Mouse (Mus musculus): Measurements from ENCODE around the gene Thoc5. TPM values are rescaled to one million over a fixed set of nuclear protein-coding genes. Genes with fewer than 3 reads are reported as not detected.

Gene Thoc5
- polyA plus RNA-seq, 1 experiment from 2014 or later: 43.4 TPM

DNA sequence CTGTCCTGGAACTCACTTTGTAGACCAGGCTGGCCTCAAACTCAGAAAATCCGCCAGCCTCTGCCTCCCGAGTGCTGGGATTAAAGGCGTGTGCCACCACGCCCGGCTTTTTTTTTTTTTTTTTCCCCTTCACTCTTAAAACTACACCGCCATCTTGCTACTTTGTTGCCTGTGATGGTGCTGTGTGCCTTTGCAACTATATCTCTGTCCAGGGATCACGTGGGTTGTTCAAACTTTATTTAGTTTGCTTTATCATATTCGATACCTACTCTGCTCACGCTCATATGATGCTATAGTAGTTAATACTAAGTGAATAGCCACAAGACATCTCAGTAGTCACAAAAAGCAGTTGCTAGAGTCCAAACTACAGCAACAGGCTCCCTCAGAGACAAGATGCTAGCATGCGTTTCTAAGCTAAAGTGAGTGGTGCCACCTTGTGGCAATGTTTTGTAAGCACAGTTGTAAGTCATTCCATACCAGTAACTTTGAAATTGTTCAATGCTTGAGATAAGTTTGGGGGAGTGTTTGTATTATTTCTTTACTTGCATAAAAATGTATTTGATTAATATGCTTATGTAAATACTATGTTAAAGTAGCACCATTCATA is 29.4 kb upstream of the Thoc5 start:
- 47% methylated on average over 9 of the region's 10 CpGs for WGBS
- Histone ChIP-seq H3K4me2 (no peak overlapping the region), H3K36me3 (no peaks in the 10 kb centered on the region), H3K27ac (replicated peaks) (no peak overlapping the region), H3K4me3 (replicated peaks) (no peak overlapping the region), H3K27me3 (replicated peaks) (no peaks in the 10 kb centered on the region), H3K9me3 (replicated peaks) (no peaks in the 10 kb centered on the region), H3K9ac (replicated peaks) (no peak overlapping the region), H3K4me1 (no peaks in the 10 kb centered on the region)
- no peak for ATAC-seq (ENCODE audit: low FRiP score)

DNA sequence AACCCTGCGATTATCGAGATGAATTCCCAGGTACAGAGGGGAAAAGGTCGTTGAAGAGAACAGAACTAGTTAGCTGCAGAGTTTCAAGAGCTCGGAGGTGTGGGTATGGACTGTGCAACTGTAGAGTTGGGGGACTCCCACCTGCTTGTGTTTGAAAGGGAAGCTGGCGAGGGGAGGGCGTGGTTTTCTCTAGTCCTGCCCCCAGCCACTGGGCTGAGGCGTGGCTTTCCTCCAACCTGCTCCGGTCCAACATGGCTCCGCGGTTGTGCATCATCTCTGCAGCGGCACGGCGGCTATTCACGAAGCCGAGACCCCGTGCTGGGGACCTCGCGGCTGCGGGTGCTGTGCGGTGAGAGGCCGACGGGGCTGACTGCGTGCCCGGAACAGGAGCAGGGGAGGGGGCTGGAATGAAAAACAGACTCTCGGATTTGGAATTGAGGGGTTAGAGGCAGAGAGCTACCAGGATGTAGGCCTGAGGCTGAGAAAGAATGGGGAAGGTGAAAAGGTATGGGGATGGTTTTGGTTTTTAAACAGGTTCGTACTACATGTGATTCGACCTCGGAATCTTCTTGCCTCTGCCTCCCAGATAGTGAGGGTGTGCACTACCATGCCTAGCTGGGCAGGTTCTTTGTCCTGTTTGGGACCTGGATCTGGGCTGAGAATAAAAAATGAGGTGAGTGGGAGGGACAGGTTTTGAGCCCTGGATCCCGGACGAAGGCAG is 21.2 kb upstream of the Thoc5 start, which contains the start of gene Nipsnap1:
Nipsnap1 (plus strand) TSS at position 197 of the 721 bp plus-strand sequence.
- H3K4me1 ChIP-seq: peaks cover 20% of the 10 kb centered on the region
- no peaks in the 10 kb centered on the region for H3K27me3 ChIP-seq (replicated peaks)
- under 1% methylated on average over 30 of the region's 30 CpGs for WGBS
- peak within 1 kb of the TSS; percentile 91 for H3K9ac ChIP-seq (replicated peaks)
- H3K27ac ChIP-seq (replicated peaks): peak within 1 kb of the TSS; percentile 82
- peak within 1 kb of the TSS; percentile 79 for H3K4me2 ChIP-seq
- H3K9me3 ChIP-seq (replicated peaks): no peaks in the 10 kb centered on the region
- H3K4me3 ChIP-seq (replicated peaks): peak within 1 kb of the TSS; percentile 87
- ATAC-seq (ENCODE audit: low FRiP score): peak; percentile 96
- H3K36me3 ChIP-seq: peaks cover 6% of the 10 kb centered on the region; the same call in 1 of the 2 replicates

DNA sequence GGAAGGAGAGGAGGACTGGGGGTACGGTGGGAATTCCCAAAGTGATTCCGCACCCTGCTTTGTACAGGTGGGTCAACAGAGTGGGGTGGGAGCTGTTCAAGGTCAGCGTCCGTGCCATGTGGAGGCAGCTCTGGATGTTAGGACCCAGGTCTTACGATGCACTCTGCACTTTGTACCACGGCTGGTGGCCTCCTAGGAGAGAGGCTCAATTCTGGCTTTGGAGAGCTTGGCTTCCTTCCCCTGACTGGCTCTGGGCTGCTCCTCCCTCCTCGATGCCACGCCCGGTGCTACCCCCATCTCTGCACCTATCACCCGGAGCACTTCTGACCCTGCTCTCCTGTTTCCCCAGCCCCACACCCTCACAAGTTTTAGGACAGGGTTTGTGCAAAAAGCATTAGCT is 20.6 kb upstream of the Thoc5 start:
- Histone ChIP-seq H3K4me2 (peak overlapping the region; percentile 79), H3K36me3 (peaks cover 6% of the 10 kb centered on the region; the same call in 1 of the 2 replicates), H3K4me3 (replicated peaks) (peak overlapping the region; percentile 87), H3K27me3 (replicated peaks) (no peaks in the 10 kb centered on the region), H3K9ac (replicated peaks) (peak overlapping the region; percentile 91), H3K27ac (replicated peaks) (peak overlapping the region; percentile 82), H3K4me1 (peaks cover 20% of the 10 kb centered on the region), H3K9me3 (replicated peaks) (no peaks in the 10 kb centered on the region)
- peak; percentile 38 for ATAC-seq (ENCODE audit: low FRiP score)
- WGBS: 8% methylated on average over 10 of the region's 10 CpGs

DNA sequence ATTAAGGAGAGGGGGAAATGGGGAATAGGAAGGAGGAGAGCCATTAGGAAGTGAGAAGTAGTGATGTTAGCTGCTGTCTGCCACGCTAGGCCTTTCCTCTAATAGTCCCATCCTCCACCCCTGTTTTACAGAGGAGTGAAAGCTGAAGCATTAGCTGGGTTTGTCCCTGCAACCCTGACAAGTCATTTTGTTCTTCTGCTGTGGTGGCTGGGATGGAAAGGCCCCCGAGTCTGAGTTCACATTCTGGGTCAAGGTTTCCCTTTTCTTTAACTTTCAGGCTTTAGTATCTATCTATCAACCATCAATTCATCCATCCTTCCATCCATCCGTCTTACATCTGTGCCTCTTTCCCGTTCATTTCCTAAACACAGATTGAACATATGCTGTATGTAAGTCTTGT is 14.0 kb upstream of the Thoc5 start:
- Histone ChIP-seq H3K4me3 (replicated peaks) (no peak overlapping the region), H3K9ac (replicated peaks) (no peak overlapping the region), H3K36me3 (peaks cover 22% of the 10 kb centered on the region), H3K4me2 (no peak overlapping the region), H3K9me3 (replicated peaks) (no peaks in the 10 kb centered on the region), H3K27me3 (replicated peaks) (no peaks in the 10 kb centered on the region), H3K27ac (replicated peaks) (no peak overlapping the region), H3K4me1 (0 out of 2 replicates have a peak, but pooled peaks cover 6% of the 10 kb centered on the region)
- WGBS: 87% methylated on average over 4 of the region's 4 CpGs
- ATAC-seq (ENCODE audit: low FRiP score): no peak

DNA sequence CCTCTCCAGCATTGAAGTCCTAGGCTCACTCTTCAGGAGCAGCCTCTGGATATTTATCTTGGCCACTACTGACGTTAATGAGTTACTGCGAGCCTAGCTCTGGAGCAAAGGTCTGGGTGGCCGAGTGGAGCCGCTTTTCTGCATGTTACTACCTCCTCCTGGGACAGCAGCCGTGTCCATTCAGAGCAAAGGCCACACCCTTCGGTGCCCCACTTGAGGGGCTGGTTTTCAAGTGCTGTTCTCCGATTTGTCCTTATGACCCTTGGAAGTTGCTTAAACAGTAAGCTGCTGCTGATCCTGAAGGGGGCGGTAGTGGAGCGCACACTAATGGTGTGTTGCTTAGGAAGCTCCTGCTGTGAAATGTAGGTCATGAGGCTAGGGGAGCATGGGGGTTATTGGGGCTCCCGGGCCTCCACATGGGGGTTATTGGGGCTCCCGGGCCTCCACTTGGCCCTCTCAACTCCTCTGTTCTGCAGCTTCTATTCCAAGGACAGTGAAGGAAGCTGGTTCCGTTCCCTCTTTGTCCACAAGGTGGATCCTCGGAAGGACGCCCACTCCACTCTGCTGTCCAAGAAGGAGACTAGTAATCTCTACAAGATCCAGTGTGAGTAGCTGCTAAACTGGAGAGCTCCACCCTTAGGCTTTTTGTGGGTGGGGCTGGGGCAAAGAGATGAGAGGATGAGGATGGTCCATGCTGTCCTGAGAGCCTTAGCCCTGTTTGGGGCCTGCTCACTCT is 12.1 kb upstream of the Thoc5 start:
- Histone ChIP-seq H3K9me3 (replicated peaks) (no peaks in the 10 kb centered on the region), H3K9ac (replicated peaks) (no peak overlapping the region), H3K36me3 (peaks cover 24% of the 10 kb centered on the region), H3K4me1 (0 out of 2 replicates have a peak, but pooled peaks cover 6% of the 10 kb centered on the region), H3K4me2 (no peak overlapping the region), H3K27me3 (replicated peaks) (no peaks in the 10 kb centered on the region), H3K4me3 (replicated peaks) (no peak overlapping the region), H3K27ac (replicated peaks) (no peak overlapping the region)
- 41% methylated on average over 14 of the region's 14 CpGs for WGBS
- ATAC-seq (ENCODE audit: low FRiP score): no peak

DNA sequence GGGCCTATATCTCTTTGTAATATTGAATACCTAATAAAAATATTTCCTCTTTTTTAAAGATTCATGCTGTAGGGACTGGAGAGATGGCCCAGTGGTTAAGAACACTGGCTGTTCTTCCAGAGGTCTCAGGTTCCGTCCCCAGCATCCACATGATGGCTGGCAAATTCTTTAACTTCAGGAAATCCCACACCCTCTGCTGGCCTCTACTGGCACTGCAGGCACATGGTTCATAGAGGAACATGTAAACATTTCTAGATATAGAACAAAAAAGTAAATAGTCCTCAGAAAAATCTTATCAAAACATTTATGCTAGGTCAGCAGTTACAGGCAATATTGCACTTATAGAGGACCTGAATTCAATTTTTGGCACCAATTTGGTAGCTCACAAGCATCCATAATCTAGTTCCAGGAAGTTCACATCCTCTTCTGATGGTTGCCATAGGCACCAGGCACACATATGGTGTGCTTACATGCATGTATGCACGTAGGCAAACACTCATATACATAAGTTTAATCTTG is 9.7 kb upstream of the Thoc5 start:
- Histone ChIP-seq H3K4me1 (0 out of 2 replicates have a peak, but pooled peaks cover 6% of the 10 kb centered on the region), H3K4me3 (replicated peaks) (no peak overlapping the region), H3K27me3 (replicated peaks) (no peaks in the 10 kb centered on the region), H3K27ac (replicated peaks) (no peak overlapping the region), H3K4me2 (no peak overlapping the region), H3K9ac (replicated peaks) (no peak overlapping the region), H3K9me3 (replicated peaks) (no peaks in the 10 kb centered on the region), H3K36me3 (peaks cover 48% of the 10 kb centered on the region)
- no peak for ATAC-seq (ENCODE audit: low FRiP score)
- 68% methylated on average over 2 of the region's 2 CpGs for WGBS

DNA sequence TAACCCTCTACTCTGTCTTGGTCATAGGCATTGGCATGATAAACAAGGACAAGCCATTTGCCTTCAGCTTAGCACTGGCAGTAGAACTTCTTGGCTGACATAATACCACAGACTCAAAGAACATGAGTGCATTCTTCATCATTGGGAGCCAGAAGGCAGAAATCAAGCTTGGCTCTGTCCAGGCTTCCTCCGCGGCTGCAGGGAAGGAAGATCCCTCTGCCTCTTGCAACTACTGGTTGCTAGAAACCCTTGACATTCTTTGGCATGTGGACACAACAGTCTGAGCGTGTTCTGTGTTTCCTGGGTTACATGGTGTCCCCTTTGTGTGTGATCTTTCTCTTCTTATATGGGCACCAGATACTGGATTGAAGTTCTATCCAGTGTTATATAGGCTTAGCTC is 8.1 kb upstream of the Thoc5 start:
- no peak for ATAC-seq (ENCODE audit: low FRiP score)
- Histone ChIP-seq H3K27me3 (replicated peaks) (no peaks in the 10 kb centered on the region), H3K27ac (replicated peaks) (no peak overlapping the region), H3K9ac (replicated peaks) (no peak overlapping the region), H3K36me3 (peaks cover 60% of the 10 kb centered on the region), H3K4me1 (0 out of 2 replicates have a peak, but pooled peaks cover 6% of the 10 kb centered on the region), H3K4me2 (no peak overlapping the region), H3K4me3 (replicated peaks) (no peak overlapping the region), H3K9me3 (replicated peaks) (no peaks in the 10 kb centered on the region)
- 92% methylated on average over 3 of the region's 3 CpGs for WGBS

DNA sequence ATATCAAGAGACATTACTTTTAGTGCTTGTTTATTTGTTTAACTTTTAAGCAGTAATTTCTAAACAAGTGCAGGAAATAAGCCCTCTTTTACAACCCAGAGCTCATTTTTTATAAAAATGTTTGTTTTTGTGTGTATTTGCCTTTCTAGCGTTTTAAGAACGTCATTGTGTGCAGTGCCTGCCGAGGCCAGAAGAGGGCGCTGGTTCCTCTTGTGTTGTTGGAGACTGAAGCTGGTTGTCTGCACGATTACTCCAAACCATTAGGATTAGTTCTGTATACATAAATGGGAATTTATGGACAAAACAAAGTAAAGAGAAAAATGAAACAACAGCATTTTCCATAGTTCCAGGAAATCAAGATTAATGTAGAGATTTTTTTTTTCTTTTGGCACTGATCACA is 5.3 kb downstream of the Thoc5 start:
- peaks cover 48% of the 10 kb centered on the region for H3K36me3 ChIP-seq

DNA sequence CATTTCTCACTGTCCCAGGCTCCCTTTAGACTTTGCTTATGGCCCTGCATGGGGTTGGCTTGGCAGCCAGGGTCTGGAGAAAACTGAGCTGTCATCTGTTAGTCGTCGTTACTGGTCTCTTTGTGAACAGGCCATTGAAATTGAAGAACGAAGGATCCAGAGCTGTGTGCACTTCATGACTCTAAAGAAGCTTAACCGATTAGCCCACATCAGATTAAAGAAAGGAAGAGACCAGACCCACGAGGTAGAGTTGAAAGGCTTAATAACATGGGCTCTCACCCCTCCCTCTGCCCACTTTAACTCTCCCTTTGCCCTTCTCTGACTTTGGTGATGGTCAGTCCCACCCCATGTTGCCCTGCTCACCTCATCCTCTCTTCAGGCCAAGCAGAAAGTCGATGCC is 6.8 kb downstream of the Thoc5 start:
- Histone ChIP-seq H3K4me1 (peaks cover 2% of the 10 kb centered on the region; the same call in 1 of the 2 replicates), H3K36me3 (peaks cover 59% of the 10 kb centered on the region), H3K27me3 (replicated peaks) (no peaks in the 10 kb centered on the region), H3K27ac (replicated peaks) (no peak overlapping the region), H3K9ac (replicated peaks) (no peak overlapping the region), H3K4me2 (no peak overlapping the region), H3K9me3 (replicated peaks) (no peaks in the 10 kb centered on the region), H3K4me3 (replicated peaks) (no peak overlapping the region)
- no peak for ATAC-seq (ENCODE audit: low FRiP score)
- WGBS: 93% methylated on average over 6 of the region's 6 CpGs

More for the DNA sequence above, 5.3 kb downstream of the Thoc5 start:
- no peaks in the 10 kb centered on the region for H3K9me3 ChIP-seq (replicated peaks)
- H3K4me3 ChIP-seq (replicated peaks): no peak overlapping the region
- no peak for ATAC-seq (ENCODE audit: low FRiP score)
- no peak overlapping the region for H3K9ac ChIP-seq (replicated peaks)
- H3K27ac ChIP-seq (replicated peaks): no peak overlapping the region
- H3K4me1 ChIP-seq: peaks cover 13% of the 10 kb centered on the region
- 75% methylated on average over 5 of the region's 5 CpGs for WGBS
- H3K27me3 ChIP-seq (replicated peaks): no peaks in the 10 kb centered on the region
- H3K4me2 ChIP-seq: no peak overlapping the region

DNA sequence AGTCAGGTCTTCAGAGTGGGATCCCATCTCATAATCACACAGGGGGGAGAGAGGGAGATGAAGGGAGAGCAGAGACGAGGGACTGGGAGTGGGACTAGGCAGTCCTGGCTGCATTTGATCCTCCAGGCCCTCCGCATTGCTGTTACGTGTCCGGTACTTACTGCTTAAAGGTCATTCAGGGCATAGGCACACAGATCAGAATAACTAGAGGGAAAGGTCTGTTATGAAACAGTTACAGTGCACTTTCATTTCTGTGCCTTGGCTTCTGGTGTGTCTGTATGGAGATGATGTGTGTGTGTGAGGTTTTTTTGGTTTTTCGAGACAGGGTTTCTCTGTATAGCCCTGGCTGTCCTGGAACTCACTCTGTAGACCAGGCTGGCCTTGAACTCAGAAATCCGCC is 11.1 kb downstream of the Thoc5 start:
- Histone ChIP-seq H3K36me3 (peaks cover 77% of the 10 kb centered on the region), H3K27ac (replicated peaks) (no peak overlapping the region), H3K4me3 (replicated peaks) (no peak overlapping the region), H3K27me3 (replicated peaks) (no peaks in the 10 kb centered on the region), H3K9ac (replicated peaks) (no peak overlapping the region), H3K4me1 (no peaks in the 10 kb centered on the region), H3K9me3 (replicated peaks) (no peaks in the 10 kb centered on the region), H3K4me2 (no peak overlapping the region)
- ATAC-seq (ENCODE audit: low FRiP score): no peak
- 96% methylated on average over 6 of the region's 6 CpGs for WGBS

DNA sequence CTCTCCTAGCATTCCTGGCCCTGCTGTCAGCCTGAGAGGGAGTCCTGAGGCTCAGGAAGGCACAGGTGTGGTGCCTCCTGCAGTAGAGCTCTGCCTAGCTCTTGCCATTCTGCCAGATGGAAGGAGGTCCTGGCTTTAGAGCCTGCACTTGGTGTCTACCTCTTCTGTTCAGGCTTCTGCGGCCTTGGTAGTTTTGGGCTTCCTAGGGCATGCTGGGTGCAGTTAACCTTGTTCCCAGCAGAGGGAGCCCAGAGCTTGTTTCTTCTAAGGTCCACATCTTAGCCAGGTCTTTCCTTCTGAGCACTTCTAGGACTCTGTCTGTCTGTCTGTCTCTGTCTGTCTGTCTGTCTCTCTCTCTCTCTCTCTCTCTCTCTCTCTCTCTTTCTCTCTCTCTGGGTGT is 20.9 kb downstream of the Thoc5 start:
- no peaks in the 10 kb centered on the region for H3K9me3 ChIP-seq (replicated peaks)
- H3K27ac ChIP-seq (replicated peaks): no peak overlapping the region
- no peak overlapping the region for H3K4me2 ChIP-seq
- H3K36me3 ChIP-seq: peaks cover 91% of the 10 kb centered on the region
- H3K4me3 ChIP-seq (replicated peaks): no peak overlapping the region
- no peaks in the 10 kb centered on the region for H3K27me3 ChIP-seq (replicated peaks)
- ATAC-seq (ENCODE audit: low FRiP score): no peak
- H3K9ac ChIP-seq (replicated peaks): no peak overlapping the region
- no peaks in the 10 kb centered on the region for H3K4me1 ChIP-seq
- 45% methylated on average over 1 of the region's 1 CpGs for WGBS

Measured in neural tube, embryonic 15.5 days (tissue).